Mouse (Mus musculus) small intestine, adult 2 months (tissue): ENCODE data around the gene Dnah1. TPM values are rescaled to one million over a fixed set of nuclear protein-coding genes. Genes with fewer than 3 reads are reported as not detected.

Experiments
- H3K27ac ChIP-seq: fragments of 200-500 bp; 2 replicates; pipeline ENCODE4 v1.5.1; 2012; ENCODE audit warnings: low read depth, low read length, control low read depth, inconsistent platforms; ENCODE audit not compliant: insufficient read depth
- H3K27me3 ChIP-seq: fragments of 200-500 bp; 2 replicates; pipeline ENCODE4 v1.6.1; 2012; ENCODE audit warnings: mild to moderate bottlenecking, moderate library complexity, low read length, inconsistent platforms; ENCODE audit not compliant: control insufficient read depth, insufficient read depth
- H3K36me3 ChIP-seq: fragments of 200-500 bp; 2 replicates; pipeline ENCODE4 v1.6.1; 2012; ENCODE audit warnings: mild to moderate bottlenecking, low read length, control low read depth, inconsistent platforms; ENCODE audit not compliant: control insufficient read depth, insufficient read depth
- H3K4me1 ChIP-seq: fragments of 200-500 bp; 2 replicates; pipeline ENCODE4 v1.6.1; 2012; ENCODE audit warnings: low read length, inconsistent platforms, mixed read lengths; ENCODE audit not compliant: control insufficient read depth, insufficient read depth, insufficient read length
- H3K4me3 ChIP-seq: fragments of 200-500 bp; 2 replicates; pipeline ENCODE4 v1.5.1; 2012; ENCODE audit warnings: low read depth, mild to moderate bottlenecking, control low read depth, inconsistent platforms, low read length, moderate library complexity
- CTCF ChIP-seq: fragments of 200-500 bp; IDR thresholded peaks from 2 replicates; pipeline ENCODE4 v1.5.1; 2012; ENCODE audit warnings: low read depth, mild to moderate bottlenecking, control low read depth, inconsistent platforms, low read length, moderate library complexity, mixed read lengths; ENCODE audit not compliant: insufficient replicate concordance, insufficient read length; ENCODE audit errors: extremely low read depth
- POLR2A ChIP-seq: fragments of 200-500 bp; IDR thresholded peaks from 2 replicates; pipeline ENCODE4 v1.6.1; 2012; ENCODE audit warnings: low read depth, mild to moderate bottlenecking, control low read depth, inconsistent platforms, low read length, moderate library complexity
- WGBS: fragments of 180-500 bp; shearing (Covaris S2); methylation state at CpG from one replicate; pipeline ENCODE4 v1.1.7; 2018; 5-methylcytosine and 5-hydroxymethylcytosine counted together
- polyA plus RNA-seq: library from polyadenylated mRNA; depleted of rRNA; stranded (reverse); fragments of >200 nt; gene quantifications from 2 replicates; pipeline ENCODE4 v1.2.3, GENCODE M21; 2012

The Dnah1 gene
- polyA plus RNA-seq, 1 experiment, result 0.08 TPM

DNA sequence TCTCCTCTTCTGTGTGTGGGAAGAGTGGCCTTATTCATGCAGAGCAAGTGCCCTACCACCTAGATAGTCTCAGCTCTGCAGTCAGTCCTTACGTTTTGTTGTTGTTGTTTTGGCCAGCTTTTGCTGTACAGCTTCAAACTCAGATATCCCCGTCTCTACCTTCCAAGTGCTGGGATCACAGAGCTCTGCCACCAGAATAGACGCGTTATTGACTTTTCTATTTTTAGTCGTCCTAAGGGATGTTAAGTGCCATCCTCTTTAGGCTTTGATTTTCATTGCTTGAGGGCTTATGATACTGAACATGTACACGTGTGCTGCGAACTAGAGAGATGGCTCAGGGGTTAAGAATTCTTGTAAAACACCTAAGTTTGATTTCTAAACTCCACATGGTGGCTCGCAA is 19.5 kb upstream of the Dnah1 start:
- TF ChIP-seq POLR2A (no peak), CTCF (no peak)
- H3K4me1 ChIP-seq, result no peaks in the 10 kb centered on the region
- no peak overlapping the region for H3K27ac ChIP-seq
- 87% methylated on average over 8 of the region's 8 CpGs for WGBS
- peaks cover 29% of the 10 kb centered on the region for H3K36me3 ChIP-seq
- no peaks in the 10 kb centered on the region for H3K27me3 ChIP-seq
- no peak overlapping the region for H3K4me3 ChIP-seq

DNA sequence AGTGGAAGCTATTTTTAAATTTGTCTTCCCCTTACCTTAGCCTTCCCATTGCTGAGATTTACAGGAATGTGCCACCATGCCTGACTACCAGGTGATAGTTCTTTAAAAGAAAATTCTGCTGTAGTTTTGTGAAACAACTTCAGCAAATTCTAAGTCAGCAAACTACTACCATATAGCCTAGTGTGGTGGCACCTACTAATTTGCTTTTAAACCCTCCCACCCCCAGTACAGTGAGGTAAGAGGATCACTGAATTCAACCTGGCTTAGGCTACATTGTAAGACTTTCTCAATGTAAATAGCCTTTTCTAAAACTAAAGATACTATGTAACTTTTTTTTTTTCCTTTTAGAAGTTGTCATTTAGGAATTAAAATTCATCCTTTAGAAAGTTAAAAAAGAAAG is 14.3 kb upstream of the Dnah1 start:
- H3K36me3 ChIP-seq, result peaks cover 7% of the 10 kb centered on the region
- no peak for TF ChIP-seq CTCF
- TF ChIP-seq POLR2A, result no peak
- H3K27me3 ChIP-seq, result no peaks in the 10 kb centered on the region
- no peak overlapping the region for H3K27ac ChIP-seq
- peak overlapping the region; percentile 35; the same call in 1 of the 2 replicates for H3K4me3 ChIP-seq
- H3K4me1 ChIP-seq, result no peaks in the 10 kb centered on the region

DNA sequence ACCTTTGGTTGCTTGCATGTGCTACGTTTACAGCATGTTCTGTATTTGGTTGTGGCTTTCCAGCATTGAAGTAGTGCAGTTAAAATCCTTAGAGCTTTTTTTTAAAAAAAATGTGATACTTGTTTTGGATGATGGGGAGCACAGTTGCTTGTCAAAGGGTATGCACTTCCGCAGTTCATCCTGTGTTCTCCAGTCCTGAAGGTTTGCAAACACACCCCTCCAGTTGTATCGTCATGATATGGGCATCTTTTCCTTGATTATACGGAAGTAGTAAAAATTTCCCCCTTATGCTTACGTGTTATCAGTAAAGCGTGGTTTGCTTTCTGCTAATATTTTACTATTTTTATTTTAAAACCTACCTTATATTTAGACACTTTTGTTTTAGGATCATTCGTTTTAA is 13.7 kb upstream of the Dnah1 start:
- Histone ChIP-seq H3K4me3 (peak overlapping the region; percentile 35; the same call in 1 of the 2 replicates), H3K36me3 (peaks cover 6% of the 10 kb centered on the region), H3K27ac (no peak overlapping the region), H3K4me1 (no peaks in the 10 kb centered on the region), H3K27me3 (no peaks in the 10 kb centered on the region)
- TF ChIP-seq CTCF, result no peak
- no peak for TF ChIP-seq POLR2A
- WGBS, result 4% methylated on average over 7 of the region's 7 CpGs

DNA sequence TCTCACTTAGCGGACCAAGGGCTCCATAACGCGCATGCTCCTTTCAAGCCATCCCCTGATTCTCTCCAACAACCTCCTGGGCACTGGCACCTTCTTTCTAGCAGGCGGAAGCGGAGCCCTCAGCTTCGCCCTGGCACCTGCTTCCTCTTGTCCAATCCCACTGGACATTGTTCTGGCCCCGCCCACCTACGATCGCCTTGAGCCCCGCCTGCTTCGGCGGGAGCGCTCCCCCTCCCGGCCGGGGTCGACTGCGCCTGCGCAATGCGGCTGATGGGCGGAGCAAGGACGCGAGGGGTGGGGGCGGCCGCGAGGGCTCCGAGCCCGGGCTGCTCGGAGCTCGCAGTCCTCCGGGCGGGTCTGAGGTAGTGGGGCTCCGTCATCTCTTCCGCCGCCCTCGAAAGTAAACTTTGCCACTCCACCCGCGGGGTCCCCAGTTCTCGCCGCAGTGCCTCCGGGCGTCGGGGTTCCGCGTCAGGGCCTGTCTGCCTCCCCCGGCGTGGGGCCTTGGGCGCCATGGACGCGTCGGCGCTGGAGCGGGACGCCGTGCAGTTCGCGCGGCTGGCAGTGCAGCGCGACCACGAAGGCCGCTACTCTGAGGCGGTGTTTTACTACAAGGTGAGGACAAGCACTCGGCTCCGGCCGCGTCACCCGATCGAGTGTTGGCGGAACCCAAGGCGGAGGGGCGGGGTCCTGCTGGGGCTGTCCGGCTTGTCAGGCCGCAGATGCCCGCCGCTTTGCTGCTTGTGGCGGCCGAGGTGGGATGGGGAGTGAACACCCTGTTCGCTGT is 12.9 kb upstream of the Dnah1 start, which contains the start of gene Capn7:
TSS of gene Capn7 (plus strand) at position 270 of the 787 bp plus-strand sequence.
- peak within 1 kb of the TSS; percentile 85 for H3K27ac ChIP-seq
- WGBS, result under 1% methylated on average over 78 of the region's 78 CpGs
- H3K4me3 ChIP-seq, result peak within 1 kb of the TSS; percentile 73
- peaks cover 3% of the 10 kb centered on the region for H3K36me3 ChIP-seq
- no peaks in the 10 kb centered on the region for H3K27me3 ChIP-seq
- H3K4me1 ChIP-seq, result no peaks in the 10 kb centered on the region
- TF ChIP-seq CTCF, result no peak
- TF ChIP-seq POLR2A, result peak; percentile 90

DNA sequence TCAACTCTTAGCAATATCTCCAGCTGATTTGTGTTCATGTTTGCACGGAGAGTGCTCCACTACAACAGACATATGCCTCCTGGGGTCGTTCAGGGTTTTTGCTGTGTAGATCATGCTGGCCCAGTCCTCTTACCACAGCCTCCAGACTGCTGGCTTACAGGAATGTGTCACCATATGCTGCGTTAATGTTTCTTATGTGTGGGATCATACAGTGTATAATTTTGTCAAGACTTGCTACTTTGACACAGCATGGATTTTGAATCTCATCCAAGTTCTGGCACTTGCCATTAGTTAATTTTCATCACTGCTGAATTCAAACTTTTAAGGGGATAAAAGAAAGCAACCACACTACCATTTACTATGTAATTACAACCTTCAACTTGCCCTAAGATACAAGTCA is 12.1 kb upstream of the Dnah1 start:
- H3K36me3 ChIP-seq, result peaks cover 3% of the 10 kb centered on the region
- H3K4me3 ChIP-seq, result no peak overlapping the region
- whole genome bisulfite sequencing, result 43% methylated on average over 3 of the region's 3 CpGs
- TF ChIP-seq CTCF (no peak), POLR2A (no peak)
- H3K27ac ChIP-seq, result no peak overlapping the region
- peaks cover 2% of the 10 kb centered on the region; the same call in 1 of the 2 replicates for H3K4me1 ChIP-seq
- no peaks in the 10 kb centered on the region for H3K27me3 ChIP-seq

DNA sequence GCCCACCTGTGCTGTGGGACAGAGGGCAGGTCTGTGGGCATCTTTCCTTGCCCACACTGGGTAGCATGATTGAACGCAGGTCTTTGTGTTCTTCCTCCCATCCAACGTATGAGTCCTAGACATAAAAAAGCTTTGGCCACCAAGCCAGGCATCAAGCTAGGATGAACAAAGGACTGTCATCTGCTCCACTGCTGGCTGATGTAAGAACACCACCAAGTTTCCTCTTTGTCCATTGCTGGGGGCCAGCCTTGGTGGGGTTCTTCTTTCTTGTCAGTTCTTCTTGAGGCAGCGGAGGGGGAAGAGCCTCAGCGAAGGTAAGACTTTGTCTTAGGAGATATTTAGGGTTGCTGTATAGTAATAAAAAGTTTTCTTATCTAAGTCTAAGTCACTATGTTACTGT is 7.3 kb upstream of the Dnah1 start:
- Histone ChIP-seq H3K27me3 (no peaks in the 10 kb centered on the region), H3K36me3 (no peaks in the 10 kb centered on the region), H3K4me1 (peaks cover 3% of the 10 kb centered on the region; the same call in 1 of the 2 replicates), H3K27ac (no peak overlapping the region), H3K4me3 (no peak overlapping the region)
- no peak for TF ChIP-seq CTCF
- TF ChIP-seq POLR2A, result no peak
- 56% methylated on average over 4 of the region's 4 CpGs for WGBS

DNA sequence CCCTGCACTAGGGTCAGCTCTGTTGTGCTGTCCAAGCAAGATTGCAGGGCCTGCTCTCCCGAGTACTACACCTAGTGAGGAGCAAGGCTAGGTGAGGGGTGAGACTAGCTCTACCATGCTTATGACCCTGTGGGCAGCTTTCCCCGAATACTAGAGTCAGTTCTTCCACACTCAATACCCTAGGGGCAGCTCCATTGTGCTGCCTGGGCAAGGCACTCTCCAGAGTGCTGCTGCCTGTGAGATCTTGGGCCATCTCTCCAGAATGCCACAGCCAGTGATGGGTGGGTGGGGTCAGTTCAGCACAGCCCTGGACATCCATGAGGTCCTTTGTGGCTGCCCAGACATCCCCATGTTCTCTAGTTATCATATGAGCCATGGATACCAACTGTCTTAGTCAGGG is 6.0 kb upstream of the Dnah1 start:
- WGBS, result 79% methylated on average over 2 of the region's 2 CpGs
- H3K4me3 ChIP-seq, result no peak overlapping the region
- peaks cover 3% of the 10 kb centered on the region; the same call in 1 of the 2 replicates for H3K4me1 ChIP-seq
- no peaks in the 10 kb centered on the region for H3K36me3 ChIP-seq
- TF ChIP-seq CTCF (no peak), POLR2A (no peak)
- H3K27me3 ChIP-seq, result no peaks in the 10 kb centered on the region
- no peak overlapping the region for H3K27ac ChIP-seq

DNA sequence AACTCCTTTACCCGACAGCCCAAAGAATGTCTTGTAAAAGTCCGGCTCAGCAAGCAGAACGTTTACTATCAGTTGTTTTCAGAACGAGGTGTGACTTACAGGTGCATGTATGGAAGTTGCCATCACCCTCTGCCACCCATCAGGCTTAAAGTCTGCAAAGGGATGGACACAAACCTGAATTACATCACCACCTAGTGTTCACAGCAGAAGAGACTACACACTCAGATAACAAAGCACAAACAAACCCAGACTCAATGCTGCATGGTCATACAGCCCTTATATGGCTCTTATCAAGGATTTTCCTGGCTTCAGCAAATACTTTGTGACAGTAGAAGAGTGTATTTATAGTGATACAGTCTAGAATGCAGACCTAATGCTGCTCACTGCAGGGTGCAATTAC is 4.0 kb upstream of the Dnah1 start:
- Histone ChIP-seq H3K27me3 (no peaks in the 10 kb centered on the region), H3K36me3 (no peaks in the 10 kb centered on the region), H3K4me3 (no peak overlapping the region), H3K27ac (no peak overlapping the region), H3K4me1 (peaks cover 8% of the 10 kb centered on the region; the same call in 1 of the 2 replicates)
- 45% methylated on average over 4 of the region's 4 CpGs for WGBS
- TF ChIP-seq POLR2A (no peak), CTCF (no peak)
